Mouse (Mus musculus) hematopoietic stem cell, adult 5-6 weeks (primary cell): ENCODE measurements around the gene Psmd11. TPM values are rescaled to one million over a fixed set of nuclear protein-coding genes. Genes with fewer than 3 reads are reported as not detected.

Experiments
- ATAC-seq, 2 experiments: fragments of 125-278 bp in 1 of 2; replicated peaks in 1 of 2; 2 replicates each; pipeline ENCODE4 v1.8.0; 2016 to 2017; ENCODE audit warnings: inconsistent platforms in 2 of 2, mild to moderate bottlenecking in 2 of 2, moderate number of reproducible peaks in 2 of 2, low read depth in 1 of 2, moderate TSS enrichment in 1 of 2; ENCODE audit not compliant: low FRiP score in 2 of 2, poor library complexity in 2 of 2, severe bottlenecking in 2 of 2, insufficient read depth in 1 of 2, low TSS enrichment in 1 of 2
- total RNA-seq: library from RNA; stranded (forward); fragments of 172-1452, 232-1000 nt; gene quantifications from 2 replicates; pipeline ENCODE4 v1.2.3, GENCODE M21; 2017

The Psmd11 gene
- total RNA-seq, 1 experiment from 2014 or later = 61.0 TPM

GRCm38 (mm10) chr11:80510124-80510523 lies 81.7 kb downstream of the Psmd11 start:
- ATAC-seq = no peak

DNA sequence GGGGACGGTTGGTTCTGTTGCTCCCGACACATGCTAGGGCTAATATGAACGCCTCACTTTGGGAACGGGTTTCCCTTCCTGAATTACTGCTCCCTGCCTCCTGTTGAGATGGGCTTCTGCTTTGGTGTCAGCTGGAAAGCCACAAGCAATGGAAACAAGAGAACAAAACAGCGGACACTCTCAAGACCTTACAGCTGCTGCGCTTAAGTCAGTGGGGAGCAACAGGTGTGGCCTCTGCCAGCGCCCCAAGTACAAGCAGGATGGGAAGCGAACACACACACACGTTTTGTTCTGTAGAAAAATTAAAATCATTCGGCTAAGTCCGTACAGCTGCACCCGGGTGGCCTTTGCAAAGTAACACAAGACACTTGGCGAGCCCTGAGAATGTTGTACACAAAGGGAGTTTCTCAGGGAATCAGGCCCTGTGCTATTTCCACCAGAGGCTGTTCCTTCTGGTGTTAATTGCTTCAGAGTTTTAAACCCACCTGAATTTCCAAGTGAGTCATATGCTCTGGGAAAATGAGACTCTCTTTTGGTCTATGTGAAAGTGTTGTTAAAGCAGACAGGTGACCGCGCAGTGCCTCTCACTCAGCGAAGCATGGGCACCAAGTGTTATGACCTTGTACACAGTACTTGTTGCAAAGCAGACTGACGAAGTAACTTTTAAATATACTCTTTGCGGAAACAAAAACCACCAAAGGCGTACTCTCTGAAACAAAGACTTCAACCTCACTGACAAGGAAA lies 84.1 kb downstream of the Psmd11 start:
- ATAC-seq = no peak

DNA sequence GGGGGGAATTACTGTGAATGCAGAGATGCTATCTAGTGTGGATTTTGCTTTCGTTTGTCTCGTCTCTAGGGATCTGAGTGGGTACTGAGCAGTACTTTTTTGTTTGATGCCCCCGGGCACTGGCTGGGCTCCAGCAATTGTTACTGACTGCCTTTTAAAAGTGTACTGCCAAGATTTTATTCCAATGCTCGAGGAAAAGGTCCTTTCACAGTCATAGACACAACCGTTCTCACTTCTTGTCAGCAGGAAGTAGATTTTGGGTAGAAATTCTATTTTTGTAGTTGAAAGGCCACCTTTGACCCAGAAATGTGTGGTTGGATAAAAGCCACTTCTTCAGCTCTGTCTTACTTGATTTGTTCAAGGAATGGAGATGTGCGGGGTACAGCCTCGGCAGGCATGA lies 85.4 kb downstream of the Psmd11 start:
- ATAC-seq = no peak

DNA sequence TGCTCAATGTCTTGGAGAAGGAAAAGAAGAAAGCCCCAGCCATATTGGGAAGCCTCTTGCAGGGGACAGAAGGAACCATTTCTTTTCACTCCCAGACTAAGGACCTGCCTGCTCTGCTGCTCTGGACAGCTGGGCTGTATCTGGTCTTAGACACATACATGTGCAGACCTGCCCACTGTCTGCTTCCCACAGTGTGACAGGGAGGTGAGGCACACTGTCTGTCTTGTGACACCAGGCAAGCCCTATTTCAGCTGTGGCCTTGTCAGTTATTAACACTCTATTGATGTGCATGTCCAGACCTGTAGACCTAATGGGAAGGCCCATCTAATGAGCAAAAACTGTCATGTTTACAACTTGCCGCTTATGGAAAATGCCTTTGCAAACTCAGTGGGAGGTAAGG lies 86.9 kb downstream of the Psmd11 start:
- no peak for ATAC-seq

GRCm38 (mm10) chr11:80515895-80516294 lies 87.5 kb downstream of the Psmd11 start:
- ATAC-seq = no peak

DNA sequence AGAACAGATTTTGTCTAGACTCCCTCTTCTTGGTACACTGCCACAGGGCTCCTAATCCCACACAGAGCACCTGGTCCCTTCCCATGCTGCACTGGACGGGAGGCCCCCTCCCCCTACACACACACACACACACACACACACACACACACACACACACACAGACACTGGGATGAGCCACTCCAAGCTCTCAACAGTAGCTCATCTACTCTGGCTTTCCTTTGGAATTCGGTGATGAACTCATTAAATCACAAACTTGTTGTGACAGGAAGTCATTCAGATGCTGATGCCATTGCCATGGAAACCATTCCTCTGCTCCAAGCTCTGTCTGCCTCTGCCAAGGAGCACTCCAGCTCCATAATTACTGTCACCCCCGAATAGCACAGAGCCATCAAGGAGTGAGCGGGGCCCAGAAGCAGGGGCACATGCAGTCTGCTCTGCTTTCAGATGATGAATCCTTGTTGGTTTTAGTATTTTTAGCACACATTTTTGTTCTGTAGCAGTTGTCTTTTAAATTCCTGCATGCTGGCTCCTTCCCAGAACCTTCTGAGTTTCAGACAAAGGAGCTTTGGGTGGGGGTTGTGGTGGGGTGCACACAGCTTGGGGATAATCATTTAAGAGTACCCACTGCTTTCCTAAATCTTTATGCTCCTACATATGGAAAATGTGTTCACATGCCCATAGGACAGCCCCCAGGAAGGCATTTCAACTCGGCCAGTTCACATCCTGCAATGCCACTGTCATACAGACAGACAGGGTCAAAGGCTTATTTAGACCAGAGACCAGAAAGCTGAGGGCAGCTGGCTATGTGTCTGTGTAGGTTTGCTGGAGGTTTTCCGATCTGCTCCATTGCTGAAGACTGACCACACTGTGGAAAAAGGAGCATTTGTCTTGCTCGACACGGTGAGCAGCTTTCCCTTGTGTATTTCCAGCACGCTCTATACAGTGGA lies 90.3 kb downstream of the Psmd11 start:
- ATAC-seq = no peak

DNA sequence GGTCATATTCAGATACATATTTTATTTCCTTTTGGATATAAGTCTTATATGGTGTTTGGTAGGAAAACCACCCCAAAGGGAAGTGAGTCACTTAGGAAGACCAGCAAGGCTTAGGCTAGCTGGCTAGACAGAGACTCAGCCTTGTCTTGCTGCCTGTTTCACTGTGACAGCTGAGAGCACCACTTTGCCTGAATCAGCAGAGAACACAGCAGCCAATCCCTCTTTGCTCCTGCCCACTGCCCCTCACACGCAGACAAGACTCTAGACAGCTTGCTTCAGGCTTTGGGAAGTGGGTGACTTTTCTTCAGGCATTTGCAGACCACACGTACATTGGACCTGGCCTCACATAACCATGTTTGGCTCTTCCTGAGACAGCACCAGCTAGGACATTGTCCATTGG lies 92.7 kb downstream of the Psmd11 start:
- ATAC-seq = no peak

Other genes starting within 250 kb of the Psmd11 start
- gene Rnf135, start 244.8 kb upstream of the Psmd11 start, total RNA-seq = 7.3 and 13.8 TPM in 2 replicates
- 75.5 and 81.1 TPM in 2 replicates for gene Rhot1, start 219.6 kb upstream of the Psmd11 start, total RNA-seq
- gene Rhbdl3, start 127.7 kb upstream of the Psmd11 start, total RNA-seq = 1.1 and 4.3 TPM in 2 replicates
- 15.4 and 16.1 TPM in 2 replicates for gene 5730455P16Rik, start 50.6 kb upstream of the Psmd11 start, total RNA-seq
- gene Zfp207, start 45.3 kb upstream of the Psmd11 start, total RNA-seq = 221 and 239 TPM in 2 replicates
- 1.1 and 4.3 TPM in 2 replicates for gene Cdk5r1, start 48.4 kb downstream of the Psmd11 start, total RNA-seq